Mouse (Mus musculus) E14TG2a.4 (cell line): ENCODE data around the gene Hist2h2aa2.

Experiments used
- CTCF ChIP-seq: conservative IDR thresholded peaks from 2 replicates; pipeline ENCODE4 v1.5.1; 2014; ENCODE audit warnings: low read length
- NANOG ChIP-seq: IDR thresholded peaks from 2 replicates; pipeline ENCODE4 v1.6.1; 2014; ENCODE audit warnings: borderline replicate concordance, low read length, mixed read lengths

GRCm38 (mm10) chr3:96235836-96236235 is 4.2 kb downstream of the Hist2h2aa2 start:
- TF ChIP-seq CTCF (no peak), NANOG (no peak)
